Mouse (Mus musculus) kidney, postnatal 4 days (tissue): ENCODE measurements at regions not wholly inside any gene's neighbourhood (a gene's known extent, or its start where the extent isn't known, plus 50 kb on each side); places are given as distances from the start of the nearest gene placed in this dataset.
"Not testable (repeated sequence)": the region's sequence is repeated elsewhere in the genome, so short reads cannot be mapped to it uniquely, and the experiment has no call there.

ENCODE experiments used
- DNase-seq, 2 experiments: peaks; one replicate each; pipeline ENCODE4 v3.0.0; 2021; ENCODE audit warnings: mixed read lengths in 2 of 2

DNA sequence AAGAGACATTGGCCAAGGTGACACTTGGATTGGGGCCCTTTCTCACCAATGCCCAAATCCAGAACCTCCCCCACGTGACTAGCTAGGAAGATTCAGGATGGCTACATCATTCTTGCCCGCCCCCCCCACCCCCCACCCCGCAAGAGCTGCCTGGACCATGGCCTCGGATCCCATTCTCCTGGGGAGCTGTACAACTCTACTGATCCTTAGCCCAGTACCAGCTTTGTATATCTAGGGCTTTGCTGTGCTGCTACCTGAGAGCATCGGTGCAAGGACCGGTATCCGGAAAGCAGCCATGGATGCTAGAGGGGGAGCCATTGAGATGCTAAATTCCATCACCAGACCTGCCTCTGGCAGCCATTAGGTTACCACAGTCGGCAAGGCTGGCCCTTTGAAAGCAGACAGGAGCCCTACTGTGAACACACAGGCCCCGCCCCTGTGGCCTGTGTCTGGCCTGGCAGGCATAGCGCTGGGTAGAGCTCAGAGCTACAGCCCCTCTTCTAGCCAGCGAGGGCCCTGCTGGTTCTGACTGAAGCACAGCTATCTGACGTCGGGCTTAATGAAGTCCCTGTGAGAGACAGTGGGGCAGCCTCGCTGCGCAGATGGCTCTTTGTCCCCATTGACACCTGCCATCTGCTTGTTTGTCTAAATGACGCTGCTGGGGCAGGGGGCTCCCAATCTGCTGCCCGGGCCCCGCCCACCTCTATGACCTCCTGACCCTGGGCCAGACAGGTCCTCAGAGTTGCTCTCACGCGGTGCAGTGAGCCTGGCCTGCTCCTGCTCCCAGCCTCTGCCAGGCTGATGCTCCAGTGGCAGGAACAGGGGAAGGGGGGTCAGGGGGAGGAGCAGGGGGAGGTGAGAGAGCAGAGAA, 128.9 kb downstream of the Dll1 start:
- DNase-seq: peak; percentile 18 to 45

- no peak for DNase-seq
These were observed 133.6 kb downstream of the Dll1 start for GRCm38 (mm10) chr17:15242976-15243635.

GRCm38 (mm10) chr17:15242356-15242755, 134.3 kb downstream of the Dll1 start:
- no peak for DNase-seq

- DNase-seq: no peak
These were observed 135.2 kb downstream of the Dll1 start for GRCm38 (mm10) chr17:15241491-15241890.

GRCm38 (mm10) chr17:15240641-15241040, 136.0 kb downstream of the Dll1 start:
- DNase-seq: not testable (repeated sequence)

GRCm38 (mm10) chr17:15240011-15240410, 136.7 kb downstream of the Dll1 start:
- no peak for DNase-seq

DNA sequence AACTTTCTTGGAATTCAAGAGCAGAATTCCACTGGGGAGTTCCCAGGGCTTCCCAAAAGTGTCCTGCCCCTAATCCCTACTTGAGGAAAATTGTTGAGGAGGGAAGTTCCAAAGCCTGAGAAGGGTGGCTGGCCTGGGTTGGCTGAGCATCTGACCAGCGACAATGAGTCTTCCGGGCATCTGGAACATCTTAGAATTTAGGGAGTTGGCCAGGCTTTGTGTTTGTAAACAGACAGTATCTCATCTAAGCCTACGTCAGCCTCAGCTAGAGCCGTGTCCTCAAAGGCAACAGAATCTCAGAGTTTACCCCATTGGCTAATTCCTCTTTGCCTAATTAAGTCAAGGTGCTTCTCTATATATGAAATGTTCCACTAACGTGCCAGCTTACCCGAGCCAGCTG, 141.6 kb downstream of the Dll1 start:
- DNase-seq: no peak

- peak; percentile 15 to 37 for DNase-seq
These were observed 145.5 kb downstream of the Dll1 start for GRCm38 (mm10) chr17:15231175-15231574.

GRCm38 (mm10) chr17:15229159-15229558, 147.5 kb downstream of the Dll1 start:
- peak in 1 of 2 experiments; percentile 7 for DNase-seq

DNA sequence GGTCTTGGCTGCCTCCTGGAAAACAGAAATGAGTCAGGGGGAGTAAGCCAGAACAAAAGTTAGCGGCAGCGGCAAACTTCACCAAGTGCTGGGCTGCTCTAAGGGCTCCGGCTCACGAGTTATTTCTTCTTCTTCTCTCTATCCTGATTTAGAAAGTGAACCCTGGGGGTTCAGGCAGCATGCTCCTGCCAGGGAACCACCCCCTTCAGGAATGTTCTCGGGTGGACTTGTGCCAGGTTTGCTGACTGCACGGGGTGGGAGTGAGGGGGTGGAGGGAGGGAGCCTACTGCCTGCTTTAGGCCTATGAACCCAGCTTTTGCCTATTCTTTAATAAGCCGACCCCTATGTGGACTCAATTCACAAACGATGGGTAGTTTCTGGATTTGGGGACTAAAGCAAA, 148.6 kb downstream of the Dll1 start:
- DNase-seq: peak; percentile 20 to 27

- DNase-seq: no peak
These were observed 152.8 kb downstream of the Dll1 start for GRCm38 (mm10) chr17:15223826-15224225.

DNA sequence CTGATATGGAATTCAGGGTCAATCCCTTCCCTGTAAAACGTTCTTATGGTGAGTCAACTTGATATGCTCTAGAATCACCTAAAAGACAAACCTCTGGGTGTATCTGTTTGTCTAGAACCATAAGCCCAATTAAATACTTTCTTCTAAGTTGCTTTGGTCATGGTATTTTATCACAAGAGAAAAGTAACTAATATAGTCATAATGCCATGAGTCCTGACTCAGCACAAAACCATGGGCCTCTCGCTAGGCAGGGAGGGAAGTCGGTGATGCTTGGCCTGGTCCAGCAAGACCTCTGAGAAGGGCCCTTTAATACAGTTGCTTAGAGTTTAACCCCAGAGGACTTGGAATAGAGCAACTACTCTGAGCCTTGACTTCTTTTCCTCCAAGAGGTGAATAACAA, 153.7 kb downstream of the Dll1 start:
- DNase-seq: no peak

GRCm38 (mm10) chr17:15214157-15214685, 162.5 kb downstream of the Dll1 start:
- DNase-seq: no peak

GRCm38 (mm10) chr17:15208808-15209173, 167.5 kb upstream of the Gm3448 start:
- no peak for DNase-seq

DNA sequence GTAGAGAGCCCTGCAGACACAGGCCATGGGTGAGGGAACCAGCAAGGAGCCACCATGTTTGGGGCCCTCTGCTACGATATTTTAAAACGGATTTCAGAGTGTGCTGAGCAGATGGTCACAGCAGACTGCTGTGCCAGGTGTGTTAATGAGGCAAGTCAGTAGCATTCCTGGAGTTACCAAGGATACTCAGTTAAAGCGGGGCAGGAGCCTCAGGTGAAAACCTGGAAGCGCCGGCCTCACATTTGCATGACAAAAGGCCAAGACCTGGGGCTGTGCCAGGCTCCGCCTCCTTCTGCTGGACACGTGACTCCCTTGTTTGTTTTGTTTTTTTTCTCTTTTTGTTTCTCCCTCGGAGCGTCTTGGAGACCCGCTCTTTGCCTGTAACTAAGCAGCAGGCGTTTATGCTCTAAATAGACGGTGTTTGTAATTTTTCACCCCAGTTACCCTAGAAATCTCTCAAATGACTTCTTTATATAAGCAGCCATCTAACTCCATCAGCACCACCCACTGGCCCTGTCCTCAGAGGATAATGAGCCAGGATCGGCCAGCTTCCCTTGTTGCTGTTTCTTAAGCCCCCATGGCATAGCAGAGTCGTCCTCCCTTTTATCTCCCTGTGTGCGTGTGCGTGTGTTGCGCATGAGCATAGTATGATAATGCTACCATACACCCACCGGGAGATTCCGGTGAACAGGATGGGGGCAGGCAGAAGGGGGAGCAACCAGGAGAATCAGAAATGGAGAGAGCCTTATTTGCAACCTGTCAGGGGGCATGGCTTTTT, 166.9 kb upstream of the Gm3448 start:
- DNase-seq: peak; percentile 80 to 86

GRCm38 (mm10) chr17:15207182-15208029, 166.1 kb upstream of the Gm3448 start:
- DNase-seq: peak; percentile 16 to 25

DNA sequence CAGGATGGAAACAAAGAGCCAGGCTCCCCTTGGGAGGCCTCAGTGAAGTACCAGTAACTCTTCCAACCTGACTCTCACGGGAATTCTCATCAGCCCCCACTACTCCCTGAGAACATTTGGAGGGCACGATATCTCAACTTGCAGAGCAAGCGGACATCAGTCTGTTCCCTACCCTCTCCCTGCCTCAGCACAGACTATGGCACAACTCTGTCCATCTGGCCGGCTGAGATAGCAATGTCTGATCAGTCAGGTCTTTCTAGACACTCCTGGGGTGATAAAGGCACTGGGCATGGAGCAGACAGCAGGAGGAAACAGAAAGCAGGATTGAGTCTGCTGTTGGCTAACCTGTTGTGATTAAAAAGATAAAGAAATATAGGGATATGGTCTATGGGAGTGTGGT, 164.5 kb upstream of the Gm3448 start:
- no peak for DNase-seq

DNA sequence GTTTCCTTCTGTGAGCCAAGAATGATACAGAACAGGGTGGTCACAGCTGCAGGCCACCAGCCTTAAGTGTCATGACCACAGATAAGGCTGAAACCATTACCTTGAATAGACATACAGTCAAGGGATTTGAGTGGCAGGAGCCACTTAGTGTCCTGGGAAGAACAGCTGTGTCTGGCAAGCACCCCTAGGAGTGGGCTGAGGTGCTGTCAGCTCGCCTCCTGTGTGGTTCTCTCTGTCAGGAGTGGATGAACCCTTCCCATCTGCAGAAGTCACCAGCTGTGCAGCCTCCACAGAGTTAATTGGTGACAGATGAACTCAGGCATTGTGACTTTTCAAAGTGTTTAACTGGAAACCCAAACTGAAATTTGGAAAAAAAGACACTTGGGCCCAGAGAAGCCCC, 163.2 kb upstream of the Gm3448 start:
- peak in 1 of 2 experiments; percentile 18 for DNase-seq

- no peak for DNase-seq
These were observed 157.9 kb upstream of the Gm3448 start for GRCm38 (mm10) chr17:15199235-15199634.

- DNase-seq: no peak
These were observed 156.0 kb upstream of the Gm3448 start for GRCm38 (mm10) chr17:15197361-15197760.

GRCm38 (mm10) chr17:15195819-15196218, 154.5 kb upstream of the Gm3448 start:
- DNase-seq: no peak

DNA sequence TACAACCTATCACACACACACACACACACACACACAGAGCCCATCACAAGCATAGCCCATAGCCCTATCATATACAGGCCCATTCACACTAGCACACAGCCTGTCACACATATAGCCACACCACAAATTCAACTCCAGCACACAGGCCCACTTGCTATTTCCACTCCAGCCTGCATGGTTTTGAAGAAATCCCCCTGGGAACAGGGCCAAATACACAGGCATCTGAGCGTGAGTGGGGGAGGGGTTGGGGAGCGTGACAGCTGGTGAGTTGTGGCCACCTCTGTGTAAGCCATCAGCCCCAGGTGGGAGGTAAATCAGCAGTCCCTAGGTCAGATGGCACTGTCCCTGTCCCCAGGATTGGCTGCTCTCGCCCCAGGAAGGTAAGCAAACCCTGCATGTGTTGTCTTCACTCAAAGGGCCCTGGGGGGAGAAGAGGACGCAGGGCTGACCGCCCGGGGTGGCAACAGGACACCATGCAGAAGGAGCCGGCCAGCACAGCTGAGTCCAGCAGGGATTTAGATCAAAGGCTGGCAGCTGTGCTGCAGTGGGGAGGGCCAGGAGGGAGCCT, 153.6 kb upstream of the Gm3448 start:
- peak; percentile 65 to 77 for DNase-seq
